Mouse (Mus musculus) effector memory CD4-positive, alpha-beta T cell, adult 5 months (primary cell): ENCODE data around the gene Mup21. TPM values are rescaled to one million over a fixed set of nuclear protein-coding genes. Genes with fewer than 3 reads are reported as not detected.

Experiments
- polyA plus RNA-seq: library from polyadenylated mRNA; unstranded; fragments of 100-300 nt; shearing (Covaris generic); gene quantifications from one replicate; pipeline ENCODE4 v1.2.1, GENCODE M21; 2017

Mup21 gene
- not detected for polyA plus RNA-seq

DNA sequence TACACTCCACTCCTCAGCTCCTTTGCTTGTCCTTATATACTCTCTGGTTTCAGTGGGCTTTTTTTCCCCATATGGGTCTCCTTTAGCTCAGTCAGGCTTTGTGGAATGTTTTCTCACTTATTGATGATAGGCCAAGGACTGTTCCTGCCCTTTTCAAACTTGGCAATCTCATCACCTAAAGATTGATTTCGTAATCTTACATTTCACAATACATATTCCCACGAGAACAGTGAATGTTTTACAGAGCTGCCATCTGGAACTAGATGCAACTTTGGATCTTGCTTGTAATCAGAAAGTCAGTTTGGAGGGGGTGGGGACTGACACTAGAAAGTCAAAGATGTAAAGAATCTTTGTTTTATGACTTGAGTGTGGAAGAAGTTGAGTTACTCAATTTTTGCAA, at the start of gene Mup21:
Mup21 (minus strand) TSS at position 53 of the 400 bp plus-strand sequence.

Other genes starting within 250 kb of the Mup21 start
- gene Mup20, start 96.7 kb downstream of the Mup21 start, polyA plus RNA-seq, result not detected
- not detected for gene Mup3, start 63.5 kb downstream of the Mup21 start, polyA plus RNA-seq
- gene Zfp37, start 80.2 kb upstream of the Mup21 start, polyA plus RNA-seq, result 0.36 TPM
- 7.5 TPM for gene Slc31a2, start 111.7 kb upstream of the Mup21 start, polyA plus RNA-seq
- gene Fkbp15, start 209.7 kb upstream of the Mup21 start, polyA plus RNA-seq, result 46.1 TPM
- 15.6 TPM for gene Slc31a1, start 209.9 kb upstream of the Mup21 start, polyA plus RNA-seq